ENCODE assay signal across 15 mouse cellular contexts in genomic region chr1:106092909-106093557, GRCm38 (mm10).
"Had no signal": no experiment of that assay in that cellular context is flagged by ENCODE, and none has a peak within 500 bp of the region (broad histone marks: within the 10 kb centered on the region; RNA-seq: fewer than 3 reads in every experiment).

No protein-coding gene starts in this region.

- H3K4me2 ChIP-seq: neural tube, embryonic 15.5 days; stomach, embryonic 15.5 days had no signal

- H3K27ac ChIP-seq: neural tube, embryonic 15.5 days; stomach, embryonic 15.5 days; stomach, postnatal 0 days had no signal

- DNase-seq: retina, postnatal 1 day; right cerebral cortex, adult 18-20 months; right cerebral cortex, postnatal 14 days; right cerebral cortex, postnatal 25 days; right cerebral cortex, postnatal 4 days; spleen, adult 18-20 months; thymus, adult 18-20 months; thymus, adult 2 months; thymus, postnatal 14 days; thymus, postnatal 25 days; thymus, postnatal 36 days; thymus, postnatal 4 days had no signal

- H3K27me3 ChIP-seq: neural tube, embryonic 15.5 days; stomach, embryonic 15.5 days had no signal

- H3K9ac ChIP-seq: neural tube, embryonic 15.5 days; stomach, embryonic 15.5 days had no signal

- H3K36me3 ChIP-seq: neural tube, embryonic 15.5 days; stomach, embryonic 15.5 days had no signal

- H3K4me3 ChIP-seq: neural tube, embryonic 15.5 days; stomach, embryonic 15.5 days had no signal

- H3K9me3 ChIP-seq: neural tube, embryonic 15.5 days; stomach, embryonic 15.5 days had no signal

- H3K4me1 ChIP-seq: stomach, embryonic 15.5 days had no signal
